Mouse (Mus musculus) monocyte, adult 5-6 weeks (primary cell): Measurements from ENCODE around the gene Obsl1. TPM values are rescaled to one million over a fixed set of nuclear protein-coding genes. Genes with fewer than 3 reads are reported as not detected.

Source experiments
- ATAC-seq: fragments of 153-309, 156-312 bp; replicated peaks from 2 replicates; pipeline ENCODE4 v1.8.0; 2017; ENCODE audit warnings: mild to moderate bottlenecking; ENCODE audit not compliant: low TSS enrichment, insufficient number of reproducible peaks, severe bottlenecking, poor library complexity, low FRiP score
- total RNA-seq: library from RNA; stranded (forward); fragments of 200-1000, 200-491, 200-594 nt; gene quantifications from 3 replicates; pipeline ENCODE4 v1.2.3, GENCODE M21; 2017

Gene Obsl1
- total RNA-seq, 1 experiment from 2014 or later, result not detected

- no peak for ATAC-seq
Observed at GRCm38 (mm10) chr1:75462636-75463035, 43.6 kb downstream of the Obsl1 start.

GRCm38 (mm10) chr1:75460297-75460696 lies 46.0 kb downstream of the Obsl1 start:
- ATAC-seq, result no peak

- no peak for ATAC-seq
Observed at GRCm38 (mm10) chr1:75458789-75459684, 47.2 kb downstream of the Obsl1 start.

GRCm38 (mm10) chr1:75458025-75458788 lies 48.0 kb downstream of the Obsl1 start:
- no peak for ATAC-seq

GRCm38 (mm10) chr1:75457710-75458024 lies 48.6 kb downstream of the Obsl1 start:
- ATAC-seq, result no peak

GRCm38 (mm10) chr1:75456746-75457564 lies 49.3 kb downstream of the Obsl1 start:
- no peak for ATAC-seq

GRCm38 (mm10) chr1:75455948-75456347 lies 50.3 kb downstream of the Obsl1 start:
- ATAC-seq, result no peak

- ATAC-seq, result no peak
Observed at GRCm38 (mm10) chr1:75455433-75455832, 50.8 kb downstream of the Obsl1 start.

- ATAC-seq, result no peak
Observed at GRCm38 (mm10) chr1:75451900-75452299, 54.4 kb downstream of the Obsl1 start.

GRCm38 (mm10) chr1:75450314-75451005 lies 55.8 kb downstream of the Obsl1 start, which contains the start of gene Asic4:
TSS of gene Asic4 (plus strand) at chr1:75450436.
- ATAC-seq, result no peak

GRCm38 (mm10) chr1:75449377-75450135 lies 56.7 kb downstream of the Obsl1 start:
- ATAC-seq, result no peak

- ATAC-seq, result no peak
Observed at GRCm38 (mm10) chr1:75448937-75449336, 57.3 kb downstream of the Obsl1 start.

- ATAC-seq, result no peak
Observed at GRCm38 (mm10) chr1:75448052-75448431, 58.2 kb downstream of the Obsl1 start.

- no peak for ATAC-seq
Observed at GRCm38 (mm10) chr1:75447265-75448051, 58.8 kb downstream of the Obsl1 start.

- ATAC-seq, result no peak
Observed at GRCm38 (mm10) chr1:75446656-75447055, 59.6 kb downstream of the Obsl1 start.

- ATAC-seq, result peak; percentile 62; the same call in 1 of the 2 replicates
Observed at GRCm38 (mm10) chr1:75445751-75446611, 60.3 kb downstream of the Obsl1 start.
